Mouse (Mus musculus): ENCODE measurements around the gene Ntrk3.

Gene Ntrk3

GRCm38 (mm10) chr7:78520243-78520927 is 217.4 kb downstream of the Ntrk3 start:
- peak; percentile 56 for DNase-seq (ENCODE audit: low spot score)

GRCm38 (mm10) chr7:78519689-78520088 is 218.1 kb downstream of the Ntrk3 start:
- DNase-seq (ENCODE audit: low spot score): no peak

- DNase-seq (ENCODE audit: low spot score): peak; percentile 42
Observed at GRCm38 (mm10) chr7:78518760-78519363, 218.9 kb downstream of the Ntrk3 start.

DNA sequence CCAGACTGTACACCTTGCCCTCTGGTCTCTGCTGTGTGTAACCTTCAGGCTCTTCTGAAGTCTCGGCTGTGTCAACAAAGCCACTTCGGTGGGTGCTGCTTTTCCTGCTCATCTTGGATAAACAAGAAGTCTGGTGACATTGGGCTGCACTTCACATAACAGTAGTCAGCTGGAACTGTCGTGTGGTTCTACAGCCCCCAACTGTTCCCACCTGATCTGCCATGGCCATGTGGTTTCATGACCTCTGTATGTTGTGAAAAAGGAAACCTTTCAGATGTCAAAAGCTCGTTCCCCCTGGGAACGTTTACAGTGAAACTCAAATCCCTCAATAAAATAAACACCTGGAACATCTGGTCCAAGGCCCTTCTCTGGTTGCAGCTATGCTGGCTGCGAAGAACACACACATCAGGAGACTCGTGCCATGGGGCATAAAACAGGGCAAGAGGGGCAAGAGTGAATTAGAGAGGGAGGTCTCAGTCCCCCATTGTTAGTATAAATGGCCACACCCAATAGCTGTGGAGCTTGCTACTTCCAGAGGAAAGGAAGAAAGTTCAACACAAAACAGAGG is 222.7 kb downstream of the Ntrk3 start:
- DNase-seq (ENCODE audit: low spot score): no peak

- DNase-seq (ENCODE audit: low spot score): no peak
Observed at GRCm38 (mm10) chr7:78507032-78507611, 230.7 kb downstream of the Ntrk3 start.

DNA sequence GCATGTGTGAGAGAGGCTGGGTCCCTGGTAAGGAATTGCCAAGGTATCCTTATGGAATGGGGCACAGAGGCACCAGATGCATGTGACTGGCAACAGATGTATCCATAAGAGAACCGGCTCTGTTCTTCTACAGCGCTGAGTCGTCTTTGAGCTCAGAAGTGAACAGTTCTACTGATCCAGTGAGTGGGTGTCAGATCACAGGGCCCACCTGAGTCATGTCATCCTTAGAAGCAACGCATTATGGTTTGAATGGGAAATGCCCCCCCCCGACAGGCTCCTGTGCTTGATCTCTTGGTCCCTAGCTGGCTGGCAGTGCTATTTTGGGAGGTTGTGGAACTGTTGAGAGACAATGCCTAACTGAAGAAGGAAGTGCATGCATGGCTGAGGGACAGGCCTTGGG is 236.9 kb downstream of the Ntrk3 start:
- DNase-seq (ENCODE audit: low spot score): no peak

DNA sequence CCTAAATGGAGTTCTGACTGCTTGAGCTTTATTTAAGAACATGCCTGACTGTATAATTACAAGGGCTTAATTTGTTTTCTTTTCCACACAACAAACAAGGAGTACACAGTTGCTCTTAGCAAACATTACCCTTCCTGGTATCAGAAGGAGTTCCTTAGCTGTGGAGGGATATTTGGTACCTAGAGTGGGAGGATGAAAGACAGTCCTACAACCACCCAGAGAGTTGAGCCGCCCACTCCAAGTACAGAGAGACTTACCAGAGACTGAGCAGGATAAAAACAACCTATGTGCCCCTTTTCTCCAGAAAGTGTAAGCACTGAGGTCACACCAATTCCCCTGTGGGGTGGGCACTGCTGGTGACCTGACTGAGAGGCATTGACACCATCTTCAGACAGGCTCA is 237.8 kb downstream of the Ntrk3 start:
- no peak for DNase-seq (ENCODE audit: low spot score)

GRCm38 (mm10) chr7:78498356-78498755 is 239.5 kb downstream of the Ntrk3 start:
- DNase-seq (ENCODE audit: low spot score): no peak

DNA sequence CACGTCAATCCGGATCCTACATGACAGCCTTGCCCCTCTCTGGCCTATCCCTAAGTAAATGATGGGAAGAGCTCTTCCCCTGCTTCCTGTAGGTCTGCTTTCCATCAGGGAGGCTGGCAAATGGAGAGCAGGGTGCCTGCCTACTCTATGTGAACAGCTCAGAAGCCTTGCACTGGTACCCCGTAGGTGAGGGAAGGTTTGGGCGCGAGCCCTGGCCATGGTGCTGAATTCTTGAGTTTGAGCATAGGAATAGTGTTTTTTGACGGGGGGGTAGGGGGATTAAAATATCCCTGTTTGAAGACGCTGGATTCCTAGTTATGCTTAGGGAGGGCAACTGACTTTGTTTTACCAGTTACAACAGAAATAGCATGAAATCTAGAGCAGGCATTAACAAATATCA is 240.0 kb downstream of the Ntrk3 start:
- DNase-seq (ENCODE audit: low spot score): no peak

- no peak for DNase-seq (ENCODE audit: low spot score)
Observed at GRCm38 (mm10) chr7:78493591-78493990, 244.2 kb downstream of the Ntrk3 start.

- no peak for DNase-seq (ENCODE audit: low spot score)
Observed at GRCm38 (mm10) chr7:78491176-78491575, 246.6 kb downstream of the Ntrk3 start.

- DNase-seq (ENCODE audit: low spot score): peak; percentile 33
Observed at GRCm38 (mm10) chr7:78484290-78484689, 253.5 kb downstream of the Ntrk3 start.

GRCm38 (mm10) chr7:78483729-78484128 is 254.1 kb downstream of the Ntrk3 start:
- DNase-seq (ENCODE audit: low spot score): no peak

GRCm38 (mm10) chr7:78483061-78483460 is 254.8 kb downstream of the Ntrk3 start:
- no peak for DNase-seq (ENCODE audit: low spot score)

- DNase-seq (ENCODE audit: low spot score): peak; percentile 26
Observed at GRCm38 (mm10) chr7:78478881-78479280, 258.9 kb downstream of the Ntrk3 start.

GRCm38 (mm10) chr7:78471755-78472154 is 266.1 kb downstream of the Ntrk3 start:
- DNase-seq (ENCODE audit: low spot score): peak; percentile 23

GRCm38 (mm10) chr7:78471270-78471669 is 266.5 kb downstream of the Ntrk3 start:
- no peak for DNase-seq (ENCODE audit: low spot score)

- no peak for DNase-seq (ENCODE audit: low spot score)
Observed at GRCm38 (mm10) chr7:78462605-78463004, 275.2 kb downstream of the Ntrk3 start.

GRCm38 (mm10) chr7:78459021-78459420 is 278.8 kb downstream of the Ntrk3 start:
- DNase-seq (ENCODE audit: low spot score): no peak

GRCm38 (mm10) chr7:78451666-78452065 is 286.1 kb downstream of the Ntrk3 start:
- DNase-seq (ENCODE audit: low spot score): no peak

GRCm38 (mm10) chr7:78449909-78450592 is 287.8 kb downstream of the Ntrk3 start:
- DNase-seq (ENCODE audit: low spot score): peak; percentile 13

DNA sequence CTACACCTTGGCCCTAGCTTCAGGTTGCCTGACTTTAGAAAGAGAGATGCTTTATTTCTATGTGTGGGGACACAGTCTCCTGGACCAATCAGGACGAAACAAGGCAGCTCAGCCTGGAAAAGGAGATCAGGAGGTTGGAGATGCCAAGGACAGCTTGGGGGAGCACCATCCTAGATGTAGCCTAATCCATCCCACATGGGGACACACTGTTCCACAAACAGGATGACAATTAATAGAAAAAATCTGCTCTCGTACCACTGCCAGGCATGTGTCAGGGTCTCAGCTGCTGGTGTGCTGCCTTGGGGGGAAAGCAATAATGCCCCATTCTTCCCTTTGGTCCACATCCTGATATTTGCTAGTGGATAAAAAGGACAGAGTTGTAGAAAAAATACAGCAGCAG is 289.0 kb downstream of the Ntrk3 start:
- no peak for DNase-seq (ENCODE audit: low spot score)

Measured in MN1 (cell line).